Mouse (Mus musculus) heart, adult 2 months (tissue): ENCODE results near the gene Slc46a3. TPM values are rescaled to one million over a fixed set of nuclear protein-coding genes. Genes with fewer than 3 reads are reported as not detected.

Experiments
- DNase-seq, 2 experiments: peaks; one replicate each; pipeline ENCODE4 v3.0.0; 2021
- H3K27ac ChIP-seq: fragments of 200-600 bp; 2 replicates; pipeline ENCODE4 v1.8.1; 2022
- H3K27me3 ChIP-seq: fragments of 200-500 bp; 2 replicates; pipeline ENCODE4 v1.6.1; 2012; ENCODE audit warnings: mild to moderate bottlenecking, low read length, inconsistent platforms, mixed read lengths; ENCODE audit not compliant: control insufficient read depth, insufficient read depth
- H3K36me3 ChIP-seq: fragments of 200-500 bp; 2 replicates; pipeline ENCODE4 v1.6.1; 2012; ENCODE audit warnings: low read length, inconsistent platforms; ENCODE audit not compliant: control insufficient read depth, insufficient read depth
- H3K4me1 ChIP-seq: fragments of 200-500 bp; 2 replicates; pipeline ENCODE4 v1.6.1; 2011; ENCODE audit warnings: low read length; ENCODE audit not compliant: control insufficient read depth, insufficient read depth
- H3K4me3 ChIP-seq: fragments of 200-600 bp; 2 replicates; pipeline ENCODE4 v1.8.1; 2022
- H3K79me2 ChIP-seq: fragments of 200-500 bp; replicated peaks from 2 replicates; pipeline ENCODE4 v1.6.1; 2012; ENCODE audit warnings: mild to moderate bottlenecking, inconsistent platforms, low read length, moderate library complexity, mixed read lengths; ENCODE audit not compliant: control insufficient read depth, insufficient read depth
- H3K9ac ChIP-seq: fragments of 200-500 bp; 2 replicates; pipeline ENCODE4 v1.6.1; 2012; ENCODE audit warnings: low read depth, mild to moderate bottlenecking, control low read depth, inconsistent platforms, low read length, mixed read lengths
- CTCF ChIP-seq: fragments of 200-600 bp; IDR thresholded peaks from 2 replicates; pipeline ENCODE4 v1.8.1; 2022; ENCODE audit warnings: antibody characterized with exemption, mild to moderate bottlenecking, moderate library complexity
- EP300 ChIP-seq: fragments of 200-500 bp; IDR thresholded peaks from 2 replicates; pipeline ENCODE4 v1.6.1; 2011; ENCODE audit warnings: low read depth, low read length, control low read depth; ENCODE audit not compliant: insufficient read depth
- POLR2A ChIP-seq: fragments of 200-500 bp; IDR thresholded peaks from 2 replicates; pipeline ENCODE4 v1.6.1; 2011; ENCODE audit warnings: mild to moderate bottlenecking, low read depth, low read length, control low read depth; ENCODE audit not compliant: insufficient read depth
- WGBS: fragments of 180-500 bp; shearing (Covaris S2); methylation state at CpG from one replicate; pipeline ENCODE4 v1.1.7; 2018; 5-methylcytosine and 5-hydroxymethylcytosine counted together
- intact Hi-C: fragments of 180-260 bp; cut with DNase I; formaldehyde crosslinking; loops from one replicate; pipeline ENCODE4 v1.15.1; 2025
- polyA plus RNA-seq: library from polyadenylated mRNA; depleted of rRNA; stranded (reverse); fragments of >200 nt; gene quantifications from 2 replicates; pipeline ENCODE4 v1.2.3, GENCODE M21; 2012
- total RNA-seq, 2 experiments: library from RNA; stranded (reverse); gene quantifications; 2 replicates each; pipeline ENCODE4 v1.2.3; 2021

Gene Slc46a3
- total and polyA plus RNA-seq, 3 experiments = 7.1 to 30.1 (median 16.4) TPM

DNA sequence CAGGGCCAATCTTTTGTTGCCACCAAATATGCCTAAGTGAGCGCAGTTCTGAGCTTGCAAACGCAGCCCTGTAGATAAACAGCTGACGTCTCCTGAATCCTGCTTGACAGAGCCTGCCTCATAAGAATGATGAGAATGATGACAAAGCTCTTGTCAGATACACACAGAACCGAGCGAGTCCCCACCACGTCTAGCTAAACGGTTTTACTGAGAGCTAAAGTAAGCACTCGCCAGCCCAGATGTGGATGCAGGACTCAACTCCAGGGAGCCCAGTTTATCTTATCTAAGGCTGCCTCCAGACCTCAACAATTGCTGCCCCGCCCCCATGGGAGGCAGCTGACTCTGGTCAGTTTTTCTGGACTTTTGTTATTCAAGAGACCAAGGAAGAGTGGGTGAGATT lies 1.5 kb downstream of the Slc46a3 start:
- intact Hi-C loops = loop anchor here (10.0 kb wide), 1 partner anchor 52 kb away; no protein-coding TSS in a partner anchor
- H3K27me3 ChIP-seq = no peaks in the 10 kb centered on the region
- H3K4me1 ChIP-seq = 0 out of 2 replicates have a peak, but pooled peaks cover 1% of the 10 kb centered on the region
- no peak for TF ChIP-seq EP300
- no peak for TF ChIP-seq POLR2A
- no peak for TF ChIP-seq CTCF
- no peaks in the 10 kb centered on the region for H3K36me3 ChIP-seq
- H3K27ac ChIP-seq = no peak overlapping the region
- H3K4me3 ChIP-seq = no peak overlapping the region
- DNase-seq = no peak
- no peaks in the 10 kb centered on the region for H3K79me2 ChIP-seq
- 55% methylated on average over 9 of the region's 9 CpGs for WGBS
- H3K9ac ChIP-seq = no peak overlapping the region

DNA sequence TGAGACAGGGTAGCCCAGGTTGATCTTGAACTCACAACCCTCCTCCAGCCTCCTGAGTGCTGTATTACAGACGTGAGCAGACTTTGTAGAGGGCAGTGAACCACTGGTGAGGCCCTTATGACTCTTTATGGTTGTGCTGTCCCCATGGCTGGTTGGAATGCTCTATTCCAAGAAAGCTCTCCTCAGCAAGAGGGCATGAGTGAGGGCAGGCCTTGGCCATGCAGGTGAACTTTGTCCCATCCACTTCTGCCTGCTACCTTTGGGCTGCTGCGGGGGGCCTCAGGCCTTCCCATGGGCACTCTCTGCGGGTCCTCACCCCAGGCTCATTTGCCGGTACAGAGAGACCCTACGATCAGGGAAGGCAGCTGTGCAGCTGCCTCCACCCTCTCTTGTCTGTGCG lies 1.9 kb downstream of the Slc46a3 start:
- intact Hi-C loops = loop anchor here (10.0 kb wide), 1 partner anchor 52 kb away; no protein-coding TSS in a partner anchor
- no peaks in the 10 kb centered on the region for H3K36me3 ChIP-seq
- no peaks in the 10 kb centered on the region for H3K27me3 ChIP-seq
- no peak overlapping the region for H3K9ac ChIP-seq
- no peak for DNase-seq
- 83% methylated on average over 6 of the region's 6 CpGs for WGBS
- H3K79me2 ChIP-seq = no peaks in the 10 kb centered on the region
- no peak for TF ChIP-seq POLR2A
- TF ChIP-seq CTCF = no peak
- TF ChIP-seq EP300 = no peak
- 0 out of 2 replicates have a peak, but pooled peaks cover 1% of the 10 kb centered on the region for H3K4me1 ChIP-seq
- H3K4me3 ChIP-seq = no peak overlapping the region
- H3K27ac ChIP-seq = no peak overlapping the region

DNA sequence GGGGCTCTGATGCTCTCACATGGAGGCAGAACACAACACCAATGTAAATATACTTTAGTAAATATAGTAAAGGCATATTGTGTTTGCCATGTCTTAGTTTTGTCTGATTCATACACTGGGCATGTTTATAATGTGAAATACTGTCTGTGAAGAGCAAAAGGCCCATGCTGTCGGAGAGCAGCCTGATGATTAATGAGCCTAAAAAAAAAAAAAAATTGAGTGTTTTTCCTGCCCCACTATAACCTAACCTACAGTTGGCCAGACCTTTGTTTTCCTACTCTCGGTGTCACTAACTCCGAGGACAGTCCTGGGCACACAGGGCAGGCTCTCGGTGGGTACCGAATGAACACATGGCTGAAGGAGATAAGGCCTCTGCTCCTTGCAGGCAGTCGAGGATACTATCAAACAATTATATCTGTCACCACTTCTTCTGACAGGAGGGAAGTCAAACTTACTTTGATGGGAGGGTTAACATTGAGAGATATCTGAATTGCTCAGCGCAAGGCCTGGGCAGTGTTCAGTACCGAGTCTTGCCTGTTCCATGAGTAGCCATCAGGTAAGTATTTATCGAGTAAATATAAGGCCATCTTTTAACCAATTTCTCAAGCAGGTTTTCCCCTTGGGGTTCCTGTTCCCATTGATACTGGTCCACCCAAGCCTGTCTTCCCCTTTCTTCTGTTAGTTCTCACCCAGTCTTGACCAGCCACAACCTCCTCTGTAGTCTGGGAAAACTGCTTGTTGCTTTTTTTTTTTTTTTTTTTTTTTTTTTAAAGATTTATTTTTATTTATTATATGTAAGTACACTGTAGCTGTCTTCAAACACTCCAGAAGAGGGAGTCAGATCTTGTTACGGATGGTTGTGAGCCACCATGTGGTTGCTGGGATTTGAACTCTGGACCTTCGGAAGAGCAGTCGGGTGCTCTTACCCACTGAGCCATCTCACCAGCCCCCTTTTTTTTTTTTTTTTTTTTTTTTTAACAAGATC lies 6.0 kb downstream of the Slc46a3 start:
- no peaks in the 10 kb centered on the region for H3K79me2 ChIP-seq
- DNase-seq = no peak
- TF ChIP-seq POLR2A = no peak
- TF ChIP-seq CTCF = no peak
- no peak for TF ChIP-seq EP300
- H3K4me1 ChIP-seq = peaks cover under 1% of the 10 kb centered on the region; the same call in 1 of the 2 replicates
- intact Hi-C loops = no loop called here
- no peak overlapping the region for H3K4me3 ChIP-seq
- no peak overlapping the region for H3K27ac ChIP-seq
- no peaks in the 10 kb centered on the region for H3K36me3 ChIP-seq
- 60% methylated on average over 9 of the region's 12 CpGs for WGBS
- no peaks in the 10 kb centered on the region for H3K27me3 ChIP-seq
- H3K9ac ChIP-seq = no peak overlapping the region

DNA sequence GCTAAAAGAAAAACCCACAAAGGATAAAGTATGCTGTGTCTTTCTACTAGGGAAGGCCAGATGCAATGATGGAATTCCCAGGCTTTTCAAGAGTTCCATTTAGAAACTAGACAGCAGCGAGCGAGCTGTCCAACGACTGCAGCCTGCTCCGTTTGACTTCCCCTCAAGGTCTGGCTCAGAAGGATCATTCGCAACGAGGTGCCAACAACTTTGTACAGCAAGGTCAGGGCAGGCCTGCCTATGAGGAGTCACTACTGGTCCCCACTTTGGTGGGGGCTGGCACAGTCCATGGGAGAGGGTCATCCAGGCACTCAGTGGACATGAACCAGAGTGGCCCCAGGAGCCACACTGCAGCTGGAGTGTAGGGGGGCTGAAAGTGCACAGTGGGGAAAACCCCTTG lies 11.0 kb downstream of the Slc46a3 start:
- no peak for TF ChIP-seq CTCF
- no peak for TF ChIP-seq POLR2A
- no peak for TF ChIP-seq EP300
- no peak overlapping the region for H3K27ac ChIP-seq
- intact Hi-C loops = no loop called here
- WGBS = 58% methylated on average over 6 of the region's 6 CpGs
- H3K27me3 ChIP-seq = no peaks in the 10 kb centered on the region
- H3K79me2 ChIP-seq = no peaks in the 10 kb centered on the region
- H3K4me3 ChIP-seq = no peak overlapping the region
- peaks cover 2% of the 10 kb centered on the region; the same call in 1 of the 2 replicates for H3K4me1 ChIP-seq
- H3K9ac ChIP-seq = no peak overlapping the region
- DNase-seq = no peak
- H3K36me3 ChIP-seq = no peaks in the 10 kb centered on the region

DNA sequence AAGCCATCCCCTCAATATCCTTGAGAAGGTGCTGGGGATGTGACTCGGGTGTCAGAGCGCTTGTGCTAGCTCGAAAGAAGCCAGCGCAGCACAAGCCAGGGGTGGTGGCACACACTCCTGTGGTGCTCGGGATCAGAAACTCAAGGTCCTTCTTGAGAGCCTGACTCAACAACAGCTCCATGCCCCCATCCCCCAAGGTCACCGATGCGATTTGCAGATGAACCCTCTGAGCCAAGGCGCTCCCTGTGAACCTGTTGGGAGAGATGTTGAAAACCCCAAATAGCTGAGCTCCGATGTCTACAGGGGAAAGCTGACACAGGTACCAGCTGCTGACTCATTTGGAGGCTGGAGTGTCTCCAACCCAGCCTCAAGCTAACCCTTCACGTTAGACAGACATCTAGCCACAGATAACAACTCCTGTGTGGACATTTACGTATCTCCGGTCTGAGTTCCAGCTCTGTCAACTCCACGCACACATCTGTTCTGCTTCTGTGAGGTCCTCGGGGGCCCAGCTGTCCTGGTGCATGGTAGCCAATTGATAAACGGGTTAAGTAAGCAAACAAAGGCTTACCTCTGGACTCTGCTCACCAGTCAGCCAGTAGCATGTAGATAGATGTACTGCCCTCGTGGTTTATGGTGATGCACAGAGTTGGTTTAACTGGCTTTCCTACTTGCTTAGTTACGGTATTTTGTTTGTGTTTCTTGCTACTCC lies 14.5 kb downstream of the Slc46a3 start:
- TF ChIP-seq POLR2A (no peak), CTCF (no peak), EP300 (no peak)
- intact Hi-C loops = no loop called here
- WGBS = 81% methylated on average over 17 of the region's 17 CpGs
- peaks cover 2% of the 10 kb centered on the region; the same call in 1 of the 2 replicates for H3K4me1 ChIP-seq
- no peak overlapping the region for H3K4me3 ChIP-seq
- no peak overlapping the region for H3K9ac ChIP-seq
- no peaks in the 10 kb centered on the region for H3K27me3 ChIP-seq
- H3K27ac ChIP-seq = no peak overlapping the region
- no peak for DNase-seq
- H3K36me3 ChIP-seq = no peaks in the 10 kb centered on the region
- H3K79me2 ChIP-seq = no peaks in the 10 kb centered on the region
